Mouse (Mus musculus): ENCODE data around the gene Dbi. TPM values are rescaled to one million over a fixed set of nuclear protein-coding genes. Genes with fewer than 3 reads are reported as not detected.

Dbi gene
- polyA plus RNA-seq, 1 experiment from 2014 or later = 681 TPM

- no peak overlapping the region; the same call in 1 of the 2 replicates for H3K27ac ChIP-seq (replicated peaks; ENCODE audit: low read depth, low read length)
- peaks cover 27% of the 10 kb centered on the region for H3K36me3 ChIP-seq (ENCODE audit: control insufficient read depth, insufficient read depth, low read length)
- H3K27me3 ChIP-seq (ENCODE audit: control insufficient read depth, insufficient read depth, low read length) = no peaks in the 10 kb centered on the region
- H3K9ac ChIP-seq (ENCODE audit: low read length) = no peak overlapping the region
- ATAC-seq (ENCODE audit: insufficient number of reproducible peaks, low FRiP score, low TSS enrichment, low read depth) = no peak
- no peaks in the 10 kb centered on the region for H3K9me3 ChIP-seq (ENCODE audit: control insufficient read depth, low read length)
- H3K4me3 ChIP-seq (ENCODE audit: low read depth, low read length) = no peak overlapping the region
- H3K4me1 ChIP-seq (ENCODE audit: control insufficient read depth, insufficient read depth, low read length) = peaks cover 7% of the 10 kb centered on the region
- H3K4me2 ChIP-seq (ENCODE audit: low read depth, severe bottlenecking) = no peak overlapping the region
- DNase-seq (ENCODE audit: low spot score) = no peak
- 88% methylated on average over 11 of the region's 11 CpGs for WGBS
Observed at GRCm38 (mm10) chr1:120116106-120116505, 4.8 kb downstream of the Dbi start.

GRCm38 (mm10) chr1:120115671-120116081, 5.2 kb downstream of the Dbi start:
- Histone ChIP-seq H3K36me3 (ENCODE audit: control insufficient read depth, insufficient read depth, low read length) (peaks cover 27% of the 10 kb centered on the region), H3K27ac (replicated peaks; ENCODE audit: low read depth, low read length) (no peak overlapping the region; the same call in 1 of the 2 replicates)
- no peak for ATAC-seq (ENCODE audit: insufficient number of reproducible peaks, low FRiP score, low TSS enrichment, low read depth)

DNA sequence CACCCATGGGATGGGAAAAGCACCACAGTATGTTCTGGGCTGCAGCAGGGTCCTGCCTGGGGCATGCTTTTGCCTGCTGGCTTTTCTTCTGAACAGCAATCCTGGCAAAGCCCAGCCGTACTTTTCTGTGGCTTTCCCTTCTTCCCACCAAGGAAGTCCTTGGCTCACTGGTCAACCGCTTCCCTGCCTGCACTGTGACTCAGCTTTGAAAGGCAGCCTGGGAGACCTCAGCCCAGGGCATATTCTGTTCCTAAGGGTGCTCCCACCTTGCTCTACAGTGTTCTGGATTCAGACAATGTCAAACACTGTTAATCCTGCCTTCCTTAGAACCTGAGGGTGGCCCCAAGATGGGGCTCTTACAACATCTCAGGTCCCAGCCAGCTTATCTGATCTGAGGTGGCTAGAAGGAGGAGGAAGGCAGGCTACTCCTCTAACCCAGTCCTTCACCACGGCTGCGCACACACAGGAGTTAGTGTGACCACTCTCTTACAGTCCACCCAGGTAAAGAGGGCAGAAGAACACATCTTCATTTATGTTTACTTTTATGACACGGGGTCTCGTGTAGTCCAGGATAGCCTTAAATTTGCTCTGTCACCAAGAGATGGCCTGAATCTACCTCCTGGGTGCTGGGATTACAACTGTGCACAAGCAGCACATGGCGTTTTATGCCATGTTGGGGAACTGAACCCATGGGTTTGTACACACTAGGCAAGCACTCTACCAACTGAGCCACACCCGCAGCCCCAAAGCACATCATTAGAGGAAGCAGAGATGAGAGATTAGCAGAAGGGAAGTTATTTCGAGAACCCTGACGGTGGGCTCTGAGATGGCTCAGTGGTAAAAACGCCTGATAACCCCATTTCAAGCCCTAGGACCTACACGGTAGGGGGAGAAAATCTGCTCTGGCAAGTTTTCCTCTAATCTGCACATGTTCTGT, 8.4 kb downstream of the Dbi start:
- Histone ChIP-seq H3K36me3 (ENCODE audit: control insufficient read depth, insufficient read depth, low read length) (peaks cover 27% of the 10 kb centered on the region), H3K4me1 (ENCODE audit: control insufficient read depth, insufficient read depth, low read length) (no peaks in the 10 kb centered on the region), H3K4me2 (ENCODE audit: low read depth, severe bottlenecking) (no peak overlapping the region; the same call in 1 of the 2 replicates), H3K27ac (replicated peaks; ENCODE audit: low read depth, low read length) (no peak overlapping the region), H3K9ac (ENCODE audit: low read length) (no peak overlapping the region), H3K27me3 (ENCODE audit: control insufficient read depth, insufficient read depth, low read length) (no peaks in the 10 kb centered on the region), H3K4me3 (ENCODE audit: low read depth, low read length) (no peak overlapping the region), H3K9me3 (ENCODE audit: control insufficient read depth, low read length) (no peaks in the 10 kb centered on the region)
- ATAC-seq (ENCODE audit: insufficient number of reproducible peaks, low FRiP score, low TSS enrichment, low read depth) = no peak
- no peak for DNase-seq (ENCODE audit: low spot score)
- WGBS = 90% methylated on average over 12 of the region's 12 CpGs

More at GRCm38 (mm10) chr1:120115671-120116081, 5.2 kb downstream of the Dbi start:
- Histone ChIP-seq H3K4me1 (ENCODE audit: control insufficient read depth, insufficient read depth, low read length) (peaks cover 7% of the 10 kb centered on the region), H3K27me3 (ENCODE audit: control insufficient read depth, insufficient read depth, low read length) (no peaks in the 10 kb centered on the region), H3K9ac (ENCODE audit: low read length) (no peak overlapping the region), H3K9me3 (ENCODE audit: control insufficient read depth, low read length) (no peaks in the 10 kb centered on the region), H3K4me3 (ENCODE audit: low read depth, low read length) (no peak overlapping the region), H3K4me2 (ENCODE audit: low read depth, severe bottlenecking) (no peak overlapping the region)
- WGBS = 87% methylated on average over 9 of the region's 9 CpGs
- no peak for DNase-seq (ENCODE audit: low spot score)

- DNase-seq (ENCODE audit: low spot score) = no peak
- Histone ChIP-seq H3K4me2 (ENCODE audit: low read depth, severe bottlenecking) (no peak overlapping the region), H3K36me3 (ENCODE audit: control insufficient read depth, insufficient read depth, low read length) (peaks cover 25% of the 10 kb centered on the region), H3K27me3 (ENCODE audit: control insufficient read depth, insufficient read depth, low read length) (no peaks in the 10 kb centered on the region), H3K27ac (replicated peaks; ENCODE audit: low read depth, low read length) (no peak overlapping the region), H3K4me1 (ENCODE audit: control insufficient read depth, insufficient read depth, low read length) (no peaks in the 10 kb centered on the region), H3K9ac (ENCODE audit: low read length) (no peak overlapping the region), H3K4me3 (ENCODE audit: low read depth, low read length) (no peak overlapping the region), H3K9me3 (ENCODE audit: control insufficient read depth, low read length) (no peaks in the 10 kb centered on the region)
- WGBS = 89% methylated on average over 8 of the region's 8 CpGs
- no peak for ATAC-seq (ENCODE audit: insufficient number of reproducible peaks, low FRiP score, low TSS enrichment, low read depth)
Observed at GRCm38 (mm10) chr1:120111766-120112165, 9.1 kb downstream of the Dbi start.

GRCm38 (mm10) chr1:120109741-120110432, 11.0 kb downstream of the Dbi start:
- no peak for ATAC-seq (ENCODE audit: insufficient number of reproducible peaks, low FRiP score, low TSS enrichment, low read depth)
- Histone ChIP-seq H3K9me3 (ENCODE audit: control insufficient read depth, low read length) (no peaks in the 10 kb centered on the region), H3K27me3 (ENCODE audit: control insufficient read depth, insufficient read depth, low read length) (no peaks in the 10 kb centered on the region), H3K4me3 (ENCODE audit: low read depth, low read length) (no peak overlapping the region), H3K4me1 (ENCODE audit: control insufficient read depth, insufficient read depth, low read length) (no peaks in the 10 kb centered on the region), H3K4me2 (ENCODE audit: low read depth, severe bottlenecking) (no peak overlapping the region), H3K9ac (ENCODE audit: low read length) (no peak overlapping the region), H3K36me3 (ENCODE audit: control insufficient read depth, insufficient read depth, low read length) (peaks cover 11% of the 10 kb centered on the region), H3K27ac (replicated peaks; ENCODE audit: low read depth, low read length) (no peak overlapping the region)
- 90% methylated on average over 19 of the region's 19 CpGs for WGBS
- no peak for DNase-seq (ENCODE audit: low spot score)

DNA sequence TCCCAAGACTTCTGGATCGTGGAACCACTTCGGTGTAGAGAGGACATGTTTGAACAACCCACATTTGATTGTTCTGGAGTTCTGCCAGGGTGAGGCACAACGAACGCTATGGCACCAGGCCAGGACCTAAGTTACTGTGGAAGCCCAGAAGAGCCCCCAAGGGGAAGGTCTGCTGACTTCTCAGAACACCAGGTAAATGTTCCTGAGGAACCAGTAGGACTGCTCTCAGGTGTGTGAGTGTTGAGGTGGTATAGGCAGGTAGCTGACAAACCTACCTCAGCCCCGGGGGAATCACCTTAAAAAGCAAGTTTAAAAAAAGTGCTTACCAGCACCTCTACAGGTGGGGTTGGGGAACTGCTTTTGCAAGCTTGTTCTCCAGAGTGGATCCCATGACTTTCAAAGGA, 15.3 kb downstream of the Dbi start:
- no peaks in the 10 kb centered on the region for H3K36me3 ChIP-seq (ENCODE audit: control insufficient read depth, insufficient read depth, low read length)
- no peak overlapping the region for H3K27ac ChIP-seq (replicated peaks; ENCODE audit: low read depth, low read length)
- H3K9ac ChIP-seq (ENCODE audit: low read length) = no peak overlapping the region
- no peaks in the 10 kb centered on the region for H3K27me3 ChIP-seq (ENCODE audit: control insufficient read depth, insufficient read depth, low read length)
- no peak for DNase-seq (ENCODE audit: low spot score)
- H3K9me3 ChIP-seq (ENCODE audit: control insufficient read depth, low read length) = no peaks in the 10 kb centered on the region
- H3K4me3 ChIP-seq (ENCODE audit: low read depth, low read length) = no peak overlapping the region
- H3K4me2 ChIP-seq (ENCODE audit: low read depth, severe bottlenecking) = no peak overlapping the region
- ATAC-seq (ENCODE audit: insufficient number of reproducible peaks, low FRiP score, low TSS enrichment, low read depth) = no peak
- H3K4me1 ChIP-seq (ENCODE audit: control insufficient read depth, insufficient read depth, low read length) = no peaks in the 10 kb centered on the region
- WGBS = 89% methylated on average over 5 of the region's 5 CpGs

GRCm38 (mm10) chr1:120101227-120101609, 19.7 kb downstream of the Dbi start:
- H3K4me1 ChIP-seq (ENCODE audit: control insufficient read depth, insufficient read depth, low read length) = no peaks in the 10 kb centered on the region
- no peaks in the 10 kb centered on the region for H3K36me3 ChIP-seq (ENCODE audit: control insufficient read depth, insufficient read depth, low read length)
- H3K9me3 ChIP-seq (ENCODE audit: control insufficient read depth, low read length) = no peaks in the 10 kb centered on the region
- H3K27me3 ChIP-seq (ENCODE audit: control insufficient read depth, insufficient read depth, low read length) = no peaks in the 10 kb centered on the region
- H3K9ac ChIP-seq (ENCODE audit: low read length) = no peak overlapping the region
- H3K4me2 ChIP-seq (ENCODE audit: low read depth, severe bottlenecking) = no peak overlapping the region
- 78% methylated on average over 3 of the region's 3 CpGs for WGBS
- H3K27ac ChIP-seq (replicated peaks; ENCODE audit: low read depth, low read length) = no peak overlapping the region
- no peak for DNase-seq (ENCODE audit: low spot score)
- no peak overlapping the region for H3K4me3 ChIP-seq (ENCODE audit: low read depth, low read length)
- no peak for ATAC-seq (ENCODE audit: insufficient number of reproducible peaks, low FRiP score, low TSS enrichment, low read depth)

DNA sequence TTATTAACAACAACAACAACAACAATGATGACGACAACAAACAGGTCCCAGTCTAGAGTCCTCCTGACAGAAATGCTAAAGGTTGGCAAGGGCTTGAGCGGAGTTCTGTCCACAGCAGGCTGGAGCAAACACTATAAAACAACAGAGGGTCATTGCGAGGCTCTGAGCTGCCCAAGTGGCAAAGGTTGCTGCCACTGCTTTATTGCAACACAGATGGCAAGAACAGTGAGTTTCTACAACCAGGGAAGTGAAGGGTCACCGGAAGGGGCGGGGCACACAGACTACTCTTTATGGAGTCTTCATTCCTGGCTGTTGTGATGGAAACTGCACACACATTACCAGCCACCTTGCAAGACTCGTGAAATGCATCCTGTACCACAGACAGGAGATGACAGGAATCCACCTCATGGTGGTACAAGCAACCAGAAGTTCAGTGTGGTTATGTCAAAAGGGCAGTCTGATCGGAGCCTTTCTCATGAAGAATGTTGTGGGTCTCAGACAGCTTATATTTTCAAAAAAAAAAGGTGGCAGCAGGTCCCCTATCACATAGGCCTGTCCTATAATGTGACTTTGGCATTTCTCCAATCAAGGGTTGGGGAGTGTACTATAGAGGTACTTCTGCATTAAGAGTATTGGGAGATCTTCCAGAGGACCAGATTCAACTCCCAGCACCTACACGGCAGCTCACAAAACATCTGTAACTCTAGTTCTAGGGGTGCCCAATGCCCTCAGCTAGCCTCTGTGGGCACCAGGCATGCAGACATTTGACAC, 20.2 kb downstream of the Dbi start:
- no peak overlapping the region for H3K27ac ChIP-seq (replicated peaks; ENCODE audit: low read depth, low read length)
- ATAC-seq (ENCODE audit: insufficient number of reproducible peaks, low FRiP score, low TSS enrichment, low read depth) = no peak
- H3K36me3 ChIP-seq (ENCODE audit: control insufficient read depth, insufficient read depth, low read length) = no peaks in the 10 kb centered on the region
- H3K4me2 ChIP-seq (ENCODE audit: low read depth, severe bottlenecking) = no peak overlapping the region
- 80% methylated on average over 8 of the region's 8 CpGs for WGBS
- no peak for DNase-seq (ENCODE audit: low spot score)
- H3K9ac ChIP-seq (ENCODE audit: low read length) = no peak overlapping the region
- no peaks in the 10 kb centered on the region for H3K9me3 ChIP-seq (ENCODE audit: control insufficient read depth, low read length)
- no peaks in the 10 kb centered on the region for H3K4me1 ChIP-seq (ENCODE audit: control insufficient read depth, insufficient read depth, low read length)
- no peak overlapping the region for H3K4me3 ChIP-seq (ENCODE audit: low read depth, low read length)
- no peaks in the 10 kb centered on the region for H3K27me3 ChIP-seq (ENCODE audit: control insufficient read depth, insufficient read depth, low read length)

Measured in limb, embryonic 11.5 days (tissue).